Mouse (Mus musculus) liver, adult 2 months (tissue): ENCODE measurements around the gene Zfp202. TPM values are rescaled to one million over a fixed set of nuclear protein-coding genes. Genes with fewer than 3 reads are reported as not detected.

Experiments
- DNase-seq: peaks from one replicate; pipeline ENCODE4 v3.0.0-alpha.2; 2011; ENCODE audit warnings: low read depth, low spot score; ENCODE audit errors: extremely low read depth
- H3K27ac ChIP-seq: fragments of 200-500 bp; replicated peaks from 2 replicates; pipeline ENCODE4 v1.5.1; 2012; ENCODE audit warnings: low read depth, mild to moderate bottlenecking, control low read depth, inconsistent platforms, low read length; ENCODE audit not compliant: insufficient read depth
- H3K27me3 ChIP-seq: fragments of 200-500 bp; 2 replicates; pipeline ENCODE4 v1.6.1; 2012; ENCODE audit warnings: mild to moderate bottlenecking, moderate library complexity, low read length, inconsistent platforms; ENCODE audit not compliant: control insufficient read depth, insufficient read depth
- H3K36me3 ChIP-seq: fragments of 200-500 bp; 2 replicates; pipeline ENCODE4 v1.6.1; 2012; ENCODE audit warnings: low read length, inconsistent platforms; ENCODE audit not compliant: control insufficient read depth, insufficient read depth
- H3K4me1 ChIP-seq: fragments of 200-500 bp; 2 replicates; pipeline ENCODE4 v1.6.1; 2011; ENCODE audit warnings: low read length; ENCODE audit not compliant: control insufficient read depth, insufficient read depth
- H3K4me3 ChIP-seq: fragments of 200-500 bp; 2 replicates; pipeline ENCODE4 v1.5.1; 2011; ENCODE audit warnings: low read depth, mild to moderate bottlenecking, control low read depth, low read length, moderate library complexity; ENCODE audit not compliant: insufficient read depth
- H3K79me2 ChIP-seq: fragments of 200-500 bp; 2 replicates; pipeline ENCODE4 v1.6.1; 2012; ENCODE audit warnings: inconsistent platforms, mild to moderate bottlenecking, low read length, moderate library complexity; ENCODE audit not compliant: control insufficient read depth, insufficient read depth
- H3K9ac ChIP-seq: fragments of 200-500 bp; 2 replicates; pipeline ENCODE4 v1.6.1; 2012; ENCODE audit warnings: low read depth, mild to moderate bottlenecking, control low read depth, inconsistent platforms, low read length
- CTCF ChIP-seq: fragments of 200-500 bp; IDR thresholded peaks from 2 replicates; pipeline ENCODE4 v1.5.1; 2011; ENCODE audit warnings: low read depth, low read length, control low read depth
- POLR2A ChIP-seq: fragments of 200-500 bp; IDR thresholded peaks from 2 replicates; pipeline ENCODE4 v1.6.1; 2011; ENCODE audit warnings: low read length, control low read depth; ENCODE audit not compliant: insufficient read depth; ENCODE audit errors: extremely low read depth
- WGBS: fragments of 180-500 bp; shearing (Covaris S2); methylation state at CpG from one replicate; pipeline ENCODE4 v1.1.7; 2018; 5-methylcytosine and 5-hydroxymethylcytosine counted together
- polyA plus RNA-seq: library from polyadenylated mRNA; depleted of rRNA; stranded (reverse); fragments of >200 nt; gene quantifications from 2 replicates; pipeline ENCODE4 v1.2.3, GENCODE M21; 2012
- total RNA-seq: library from RNA; depleted of rRNA; stranded (reverse); fragments of >200 nt; gene quantifications from 2 replicates; pipeline ENCODE4 v1.2.3, GENCODE M21; 2014

The Zfp202 gene
- total and polyA plus RNA-seq, 2 experiments: 0.28 to 0.65 TPM

DNA sequence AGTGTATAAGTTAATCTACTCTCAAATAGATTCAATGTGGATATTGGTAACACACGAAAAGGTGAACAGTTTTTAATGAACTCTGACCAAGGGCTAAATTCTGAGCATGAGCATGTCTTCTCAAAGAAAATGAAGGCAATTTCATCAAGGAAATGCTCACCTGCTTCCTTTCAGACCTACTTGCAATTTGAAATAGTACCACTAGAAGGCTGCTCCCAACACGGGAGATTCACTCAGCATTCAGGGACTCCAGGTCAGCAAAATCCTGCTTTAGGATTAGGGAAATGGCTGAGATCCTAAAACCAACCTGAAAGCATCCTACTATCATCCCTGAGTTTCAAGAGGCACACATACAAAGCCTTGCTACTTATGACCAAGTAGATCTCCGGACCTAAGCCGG is 32.2 kb downstream of the Zfp202 start:
- H3K79me2 ChIP-seq: no peaks in the 10 kb centered on the region
- no peaks in the 10 kb centered on the region for H3K27me3 ChIP-seq
- no peaks in the 10 kb centered on the region for H3K4me1 ChIP-seq
- no peak overlapping the region for H3K9ac ChIP-seq
- no peak overlapping the region for H3K4me3 ChIP-seq
- WGBS: 61% methylated on average over 4 of the region's 4 CpGs
- no peak overlapping the region for H3K27ac ChIP-seq
- H3K36me3 ChIP-seq: no peaks in the 10 kb centered on the region
- TF ChIP-seq CTCF (no peak), POLR2A (no peak)
- no peak for DNase-seq

DNA sequence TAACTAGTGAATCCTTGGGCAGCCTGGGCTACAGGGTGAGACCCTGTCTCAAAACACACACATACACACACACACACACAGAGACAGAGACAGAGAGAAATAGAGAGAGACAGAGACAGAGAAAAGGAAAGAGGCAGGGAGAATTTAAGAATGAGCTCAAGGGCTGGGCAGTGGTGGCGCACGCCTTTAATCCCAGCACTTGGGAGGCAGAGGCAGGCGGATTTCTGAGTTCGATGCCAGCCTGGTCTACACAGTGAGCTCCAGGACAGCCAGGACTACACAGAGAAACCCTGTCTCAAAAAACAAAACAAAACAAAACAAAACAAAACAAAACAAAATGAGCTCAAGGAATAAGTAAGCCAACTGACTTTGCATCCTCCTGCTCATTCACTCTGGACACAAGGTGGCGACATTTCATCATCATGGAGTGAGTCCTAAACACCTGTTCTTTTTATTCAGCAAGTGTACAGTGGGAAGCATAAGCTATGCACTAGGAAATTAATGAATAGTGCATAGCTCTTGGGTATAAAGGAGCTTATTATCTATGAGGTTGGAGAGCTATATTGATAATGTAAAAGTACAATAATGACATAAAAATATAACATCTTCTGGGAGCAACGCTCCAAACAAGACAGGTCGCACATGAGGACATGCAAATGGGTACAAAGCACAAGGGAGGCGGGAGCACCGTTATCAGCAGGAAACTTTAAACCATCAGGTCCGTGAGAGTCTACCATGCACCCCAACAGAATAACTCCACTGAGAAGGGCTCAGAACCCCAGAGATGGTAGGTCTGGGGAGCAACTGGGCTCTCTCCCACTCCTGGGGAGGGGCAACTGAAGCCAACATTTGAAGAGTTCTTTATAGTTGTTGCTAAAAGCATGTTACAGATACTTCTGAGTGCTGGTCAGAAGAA is 36.0 kb downstream of the Zfp202 start:
- H3K27me3 ChIP-seq: no peaks in the 10 kb centered on the region
- no peak overlapping the region for H3K4me3 ChIP-seq
- peak; percentile 65 for DNase-seq
- H3K9ac ChIP-seq: no peak overlapping the region
- no peak overlapping the region for H3K27ac ChIP-seq
- 61% methylated on average over 10 of the region's 10 CpGs for WGBS
- H3K36me3 ChIP-seq: no peaks in the 10 kb centered on the region
- TF ChIP-seq POLR2A (no peak), CTCF (peak; percentile 35)
- no peaks in the 10 kb centered on the region for H3K79me2 ChIP-seq
- no peaks in the 10 kb centered on the region for H3K4me1 ChIP-seq

DNA sequence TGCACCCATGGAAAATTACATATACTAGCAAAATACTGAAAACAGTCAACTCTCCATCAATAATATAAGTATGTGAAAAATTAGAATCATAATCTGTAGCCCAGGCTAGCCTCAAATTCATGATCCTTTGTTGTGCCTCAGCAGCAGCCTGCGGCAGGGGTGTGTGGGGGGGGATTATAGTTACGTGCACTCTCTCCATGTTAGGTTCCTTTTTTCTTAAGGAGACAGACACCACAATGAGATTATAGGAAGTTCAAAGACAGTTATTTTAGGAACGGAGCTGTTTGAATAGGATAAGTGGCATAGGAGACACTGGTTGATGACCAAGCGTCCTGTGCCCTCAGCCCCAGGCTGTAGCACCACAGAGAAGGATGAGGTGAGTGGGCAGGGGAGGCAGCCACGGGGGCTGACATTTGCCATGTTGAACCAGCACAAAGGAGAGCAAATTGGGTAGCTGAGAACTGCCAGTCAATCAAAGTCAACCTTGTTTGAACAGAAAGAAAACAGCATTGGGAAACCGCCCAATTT is 36.8 kb downstream of the Zfp202 start:
- Histone ChIP-seq H3K27ac (no peak overlapping the region), H3K79me2 (no peaks in the 10 kb centered on the region), H3K9ac (no peak overlapping the region), H3K36me3 (no peaks in the 10 kb centered on the region), H3K27me3 (no peaks in the 10 kb centered on the region), H3K4me3 (no peak overlapping the region), H3K4me1 (no peaks in the 10 kb centered on the region)
- TF ChIP-seq CTCF (no peak), POLR2A (no peak)
- 56% methylated on average over 6 of the region's 6 CpGs for WGBS
- no peak for DNase-seq

DNA sequence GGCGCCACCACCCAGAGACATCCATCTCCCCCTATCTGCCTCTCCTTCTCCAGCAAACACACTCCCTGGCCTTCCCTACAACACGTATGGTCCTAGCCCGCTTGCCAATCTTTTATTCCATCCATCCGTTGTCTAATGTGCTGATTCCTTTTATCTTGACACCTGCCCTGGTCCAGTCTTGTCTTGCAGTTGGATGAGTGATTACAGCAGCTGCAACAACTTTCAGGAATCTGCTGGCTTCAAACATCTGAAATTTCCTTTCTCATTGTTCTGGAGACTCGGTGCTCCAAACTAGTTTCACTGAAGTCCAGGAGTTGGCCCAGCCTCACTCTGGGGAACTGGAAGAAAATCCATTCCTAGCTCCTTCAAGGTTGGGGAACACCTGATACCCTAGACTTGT is 37.4 kb downstream of the Zfp202 start:
- H3K9ac ChIP-seq: no peak overlapping the region
- no peaks in the 10 kb centered on the region for H3K79me2 ChIP-seq
- H3K36me3 ChIP-seq: no peaks in the 10 kb centered on the region
- TF ChIP-seq POLR2A: no peak
- no peak for TF ChIP-seq CTCF
- H3K4me3 ChIP-seq: no peak overlapping the region
- no peak for DNase-seq
- whole genome bisulfite sequencing: 80% methylated on average over 5 of the region's 5 CpGs
- H3K4me1 ChIP-seq: no peaks in the 10 kb centered on the region
- no peak overlapping the region for H3K27ac ChIP-seq
- no peaks in the 10 kb centered on the region for H3K27me3 ChIP-seq

DNA sequence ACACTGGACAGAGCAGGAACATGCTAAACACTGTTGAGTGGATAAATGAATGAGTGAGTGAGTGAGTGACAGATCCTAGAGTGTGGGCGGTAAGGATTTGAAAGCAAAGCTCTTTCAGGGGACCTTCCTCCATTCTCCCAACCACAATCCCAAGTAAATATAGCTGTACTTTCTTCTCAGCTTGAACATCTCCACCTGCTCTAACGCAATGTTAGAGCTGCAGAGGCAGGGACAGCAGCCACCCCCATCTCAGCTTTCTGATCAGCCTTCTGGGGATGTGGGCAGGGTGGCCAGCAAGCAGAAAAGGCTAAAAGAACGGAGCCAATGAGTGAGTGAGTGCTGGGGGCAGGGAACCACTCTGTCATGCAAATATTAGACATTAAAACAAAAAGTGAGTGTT is 38.9 kb downstream of the Zfp202 start:
- no peaks in the 10 kb centered on the region for H3K4me1 ChIP-seq
- WGBS: 82% methylated on average over 3 of the region's 3 CpGs
- H3K9ac ChIP-seq: no peak overlapping the region
- H3K4me3 ChIP-seq: no peak overlapping the region
- DNase-seq: no peak
- TF ChIP-seq CTCF (no peak), POLR2A (no peak)
- no peak overlapping the region for H3K27ac ChIP-seq
- H3K27me3 ChIP-seq: no peaks in the 10 kb centered on the region
- no peaks in the 10 kb centered on the region for H3K79me2 ChIP-seq
- H3K36me3 ChIP-seq: no peaks in the 10 kb centered on the region
